8 mouse cellular contexts compared by ENCODE assay signal in the genomic region with DNA sequence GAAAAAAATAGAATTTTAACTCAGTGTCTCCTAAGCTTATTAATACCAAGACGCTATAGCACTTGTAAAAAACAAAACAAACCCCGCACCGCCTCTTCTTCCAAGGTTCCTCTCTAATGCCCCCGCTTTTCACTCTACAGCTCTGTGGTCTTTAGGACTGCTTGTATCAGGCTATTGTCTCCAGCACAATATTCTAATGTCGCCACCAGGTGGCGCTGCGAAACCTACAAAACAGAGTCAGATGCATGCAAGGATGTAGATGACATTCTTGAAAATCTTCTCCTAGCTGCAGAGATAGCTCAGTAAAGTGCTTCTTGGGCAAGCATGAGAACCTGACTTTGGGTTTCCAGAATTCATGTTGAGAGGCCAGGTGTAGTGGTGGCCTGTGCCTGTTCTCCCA.
A peak's percentile ranks its signal among the peaks of the same experiment; 100 is the strongest.
DNase-seq lines count a peak whose midpoint lies in the region; ATAC-seq lines count a peak whose summit lies in the region.

No protein-coding gene starts in this region.

- DNase-seq in gastrocnemius, adult 18-20 months (ENCODE audit: low spot score) = peak; percentile 32
- DNase-seq in gastrocnemius, postnatal 25 days = no peak
- peak; percentile 25 to 27 for DNase-seq in adrenal gland, postnatal 4 days (ENCODE audit: low spot score in 2 of 2)
- DNase-seq in embryonic facial prominence, embryonic 10.5 days (ENCODE audit: low spot score) = peak; percentile 86
- peak; percentile 73 for DNase-seq in heart, postnatal 4 days
- DNase-seq in left cerebral cortex, adult 11 months (ENCODE audit: low spot score) = peak; percentile 31
- DNase-seq in midbrain, embryonic 11.5 days (ENCODE audit: low spot score, missing footprints) = peak; percentile 98
- DNase-seq in spleen, postnatal 4 days (ENCODE audit: low spot score in 2 of 2) = peak; percentile 24 to 69

- H3K4me2 ChIP-seq in midbrain, embryonic 11.5 days = no peak overlapping the region

- H3K9ac ChIP-seq in midbrain, embryonic 11.5 days (ENCODE audit: low read length) = no peak overlapping the region

- 0 out of 2 replicates have a peak, but pooled peaks cover 3% of the 10 kb centered on the region for H3K27me3 ChIP-seq in embryonic facial prominence, embryonic 10.5 days (replicated peaks; ENCODE audit: low read depth, poor library complexity, severe bottlenecking)
- no peaks in the 10 kb centered on the region for H3K27me3 ChIP-seq in midbrain, embryonic 11.5 days (ENCODE audit: control insufficient read depth, insufficient read depth, low read length)

- no peaks in the 10 kb centered on the region for H3K4me1 ChIP-seq in embryonic facial prominence, embryonic 10.5 days
- no peaks in the 10 kb centered on the region for H3K4me1 ChIP-seq in midbrain, embryonic 11.5 days (ENCODE audit: control insufficient read depth, insufficient read depth, low read length)

- H3K27ac ChIP-seq in embryonic facial prominence, embryonic 10.5 days (replicated peaks) = no peak overlapping the region
- no peak overlapping the region for H3K27ac ChIP-seq in midbrain, embryonic 11.5 days (ENCODE audit: low read depth, low read length)

- no peak for ATAC-seq in midbrain, embryonic 11.5 days (ENCODE audit: low FRiP score)

- 11% methylated on average over 7 of the region's 7 CpGs for WGBS in embryonic facial prominence, embryonic 10.5 days
- 13% methylated on average over 7 of the region's 7 CpGs for WGBS in midbrain, embryonic 11.5 days

- no peak overlapping the region for H3K4me3 ChIP-seq in embryonic facial prominence, embryonic 10.5 days
- no peak overlapping the region for H3K4me3 ChIP-seq in midbrain, embryonic 11.5 days (ENCODE audit: low read depth, low read length)

- H3K9me3 ChIP-seq in embryonic facial prominence, embryonic 10.5 days = peaks cover 12% of the 10 kb centered on the region
- H3K9me3 ChIP-seq in midbrain, embryonic 11.5 days (ENCODE audit: control insufficient read depth, low read length) = peaks cover 4% of the 10 kb centered on the region; the same call in 1 of the 2 replicates

- H3K36me3 ChIP-seq in embryonic facial prominence, embryonic 10.5 days (replicated peaks) = no peaks in the 10 kb centered on the region
- no peaks in the 10 kb centered on the region for H3K36me3 ChIP-seq in midbrain, embryonic 11.5 days (ENCODE audit: control insufficient read depth, insufficient read depth, low read length)
